Mouse (Mus musculus): ENCODE results near the gene Cd5. TPM values are rescaled to one million over a fixed set of nuclear protein-coding genes. Genes with fewer than 3 reads are reported as not detected.

The Cd5 gene
- polyA plus RNA-seq, 1 experiment from 2014 or later = 0.11 TPM

- Histone ChIP-seq H3K9me3 (replicated peaks; ENCODE audit: low read length) (no peaks in the 10 kb centered on the region), H3K27me3 (ENCODE audit: insufficient read depth, low read length) (no peaks in the 10 kb centered on the region), H3K36me3 (ENCODE audit: insufficient read depth, low read length) (no peaks in the 10 kb centered on the region), H3K9ac (ENCODE audit: low read depth, low read length) (no peak overlapping the region), H3K4me1 (replicated peaks; ENCODE audit: insufficient read depth, low read length) (no peaks in the 10 kb centered on the region), H3K4me3 (replicated peaks; ENCODE audit: low read depth, low read length) (no peak overlapping the region), H3K27ac (no peak overlapping the region), H3K4me2 (ENCODE audit: low read length) (no peak overlapping the region)
- no peak for TF ChIP-seq CTCF (IDR thresholded peaks at IDR 0.05; ENCODE audit: low read depth)
- DNase-seq (ENCODE audit: low spot score) (no peak), ATAC-seq (replicated peaks; ENCODE audit: low FRiP score, low read depth) (no peak)
- 79% methylated on average over 9 of the region's 9 CpGs for WGBS
These were observed 21.4 kb upstream of the Cd5 start for GRCm38 (mm10) chr19:10759983-10760831.

GRCm38 (mm10) chr19:10759525-10759924 lies 20.7 kb upstream of the Cd5 start:
- H3K4me3 ChIP-seq (replicated peaks; ENCODE audit: low read depth, low read length) = no peak overlapping the region
- no peak for TF ChIP-seq CTCF (IDR thresholded peaks at IDR 0.05; ENCODE audit: low read depth)
- no peak overlapping the region for H3K4me2 ChIP-seq (ENCODE audit: low read length)
- ATAC-seq (replicated peaks; ENCODE audit: low FRiP score, low read depth) (no peak), DNase-seq (ENCODE audit: low spot score) (no peak)
- no peaks in the 10 kb centered on the region for H3K9me3 ChIP-seq (replicated peaks; ENCODE audit: low read length)
- H3K27ac ChIP-seq = no peak overlapping the region
- H3K9ac ChIP-seq (ENCODE audit: low read depth, low read length) = no peak overlapping the region
- H3K27me3 ChIP-seq (ENCODE audit: insufficient read depth, low read length) = no peaks in the 10 kb centered on the region
- no peaks in the 10 kb centered on the region for H3K36me3 ChIP-seq (ENCODE audit: insufficient read depth, low read length)
- H3K4me1 ChIP-seq (replicated peaks; ENCODE audit: insufficient read depth, low read length) = no peaks in the 10 kb centered on the region

- Histone ChIP-seq H3K27ac (no peak overlapping the region), H3K9me3 (replicated peaks; ENCODE audit: low read length) (no peaks in the 10 kb centered on the region), H3K4me2 (ENCODE audit: low read length) (no peak overlapping the region)
These were observed 19.9 kb upstream of the Cd5 start for GRCm38 (mm10) chr19:10758708-10759107.

GRCm38 (mm10) chr19:10757526-10757925 lies 18.7 kb upstream of the Cd5 start:
- no peaks in the 10 kb centered on the region for H3K36me3 ChIP-seq (ENCODE audit: insufficient read depth, low read length)
- no peaks in the 10 kb centered on the region for H3K27me3 ChIP-seq (ENCODE audit: insufficient read depth, low read length)
- WGBS = 75% methylated on average over 2 of the region's 2 CpGs
- no peak for TF ChIP-seq CTCF (IDR thresholded peaks at IDR 0.05; ENCODE audit: low read depth)
- no peak overlapping the region for H3K4me3 ChIP-seq (replicated peaks; ENCODE audit: low read depth, low read length)
- DNase-seq (ENCODE audit: low spot score) = no peak
- no peak overlapping the region for H3K9ac ChIP-seq (ENCODE audit: low read depth, low read length)
- H3K27ac ChIP-seq = no peak overlapping the region
- H3K9me3 ChIP-seq (replicated peaks; ENCODE audit: low read length) = no peaks in the 10 kb centered on the region
- peak; percentile 7; the same call in 1 of the 2 replicates for ATAC-seq (replicated peaks; ENCODE audit: low FRiP score, low read depth)
- H3K4me2 ChIP-seq (ENCODE audit: low read length) = no peak overlapping the region
- no peaks in the 10 kb centered on the region for H3K4me1 ChIP-seq (replicated peaks; ENCODE audit: insufficient read depth, low read length)

More at GRCm38 (mm10) chr19:10758708-10759107, 19.9 kb upstream of the Cd5 start:
- no peak for DNase-seq (ENCODE audit: low spot score)
- H3K27me3 ChIP-seq (ENCODE audit: insufficient read depth, low read length) = no peaks in the 10 kb centered on the region
- 63% methylated on average over 6 of the region's 6 CpGs for WGBS
- TF ChIP-seq CTCF (IDR thresholded peaks at IDR 0.05; ENCODE audit: low read depth) = no peak
- no peak overlapping the region for H3K9ac ChIP-seq (ENCODE audit: low read depth, low read length)
- H3K4me1 ChIP-seq (replicated peaks; ENCODE audit: insufficient read depth, low read length) = no peaks in the 10 kb centered on the region
- H3K36me3 ChIP-seq (ENCODE audit: insufficient read depth, low read length) = no peaks in the 10 kb centered on the region
- no peak overlapping the region for H3K4me3 ChIP-seq (replicated peaks; ENCODE audit: low read depth, low read length)
- ATAC-seq (replicated peaks; ENCODE audit: low FRiP score, low read depth) = no peak

GRCm38 (mm10) chr19:10757125-10757524 lies 18.3 kb upstream of the Cd5 start:
- TF ChIP-seq CTCF (IDR thresholded peaks at IDR 0.05; ENCODE audit: low read depth) = no peak
- H3K27ac ChIP-seq = no peak overlapping the region
- no peaks in the 10 kb centered on the region for H3K4me1 ChIP-seq (replicated peaks; ENCODE audit: insufficient read depth, low read length)
- H3K36me3 ChIP-seq (ENCODE audit: insufficient read depth, low read length) = no peaks in the 10 kb centered on the region
- no peak overlapping the region for H3K4me3 ChIP-seq (replicated peaks; ENCODE audit: low read depth, low read length)
- no peak overlapping the region for H3K9ac ChIP-seq (ENCODE audit: low read depth, low read length)
- no peaks in the 10 kb centered on the region for H3K27me3 ChIP-seq (ENCODE audit: insufficient read depth, low read length)
- H3K4me2 ChIP-seq (ENCODE audit: low read length) = no peak overlapping the region
- H3K9me3 ChIP-seq (replicated peaks; ENCODE audit: low read length) = no peaks in the 10 kb centered on the region
- DNase-seq (ENCODE audit: low spot score) (no peak), ATAC-seq (replicated peaks; ENCODE audit: low FRiP score, low read depth) (0 out of 2 replicates have a peak, but pooled peaks have one; percentile 29)

- TF ChIP-seq CTCF (IDR thresholded peaks at IDR 0.05; ENCODE audit: low read depth) = no peak
- H3K4me1 ChIP-seq (replicated peaks; ENCODE audit: insufficient read depth, low read length) = no peaks in the 10 kb centered on the region
- H3K36me3 ChIP-seq (ENCODE audit: insufficient read depth, low read length) = no peaks in the 10 kb centered on the region
- H3K4me3 ChIP-seq (replicated peaks; ENCODE audit: low read depth, low read length) = no peak overlapping the region
- DNase-seq (ENCODE audit: low spot score) (no peak), ATAC-seq (replicated peaks; ENCODE audit: low FRiP score, low read depth) (no peak)
- H3K9ac ChIP-seq (ENCODE audit: low read depth, low read length) = no peak overlapping the region
- H3K27ac ChIP-seq = no peak overlapping the region
- H3K27me3 ChIP-seq (ENCODE audit: insufficient read depth, low read length) = no peaks in the 10 kb centered on the region
- no peak overlapping the region for H3K4me2 ChIP-seq (ENCODE audit: low read length)
- whole genome bisulfite sequencing = 95% methylated on average over 5 of the region's 5 CpGs
- no peaks in the 10 kb centered on the region for H3K9me3 ChIP-seq (replicated peaks; ENCODE audit: low read length)
These were observed 13.8 kb upstream of the Cd5 start for GRCm38 (mm10) chr19:10752646-10753045.

Data from kidney, postnatal 0 days (tissue).